Mouse (Mus musculus) heart, adult 11 months (tissue): ENCODE results near the gene Sapcd2.
"Not testable (repeated sequence)": the region's sequence is repeated elsewhere in the genome, so short reads cannot be mapped to it uniquely, and the experiment has no call there.

ENCODE experiments used
- DNase-seq: peaks from one replicate; pipeline ENCODE4 v3.0.0; 2022

The Sapcd2 gene

GRCm38 (mm10) chr2:25373431-25373830 lies 1.3 kb downstream of the Sapcd2 start:
- no peak for DNase-seq

- peak; percentile 93 for DNase-seq
Measured at GRCm38 (mm10) chr2:25376589-25376988, 4.5 kb downstream of the Sapcd2 start.

- DNase-seq, result no peak
Measured at GRCm38 (mm10) chr2:25384492-25384891, 12.4 kb downstream of the Sapcd2 start.

GRCm38 (mm10) chr2:25391266-25391665 lies 19.1 kb downstream of the Sapcd2 start:
- DNase-seq, result peak; percentile 93

- peak; percentile 98 for DNase-seq
Measured at GRCm38 (mm10) chr2:25394281-25395221, 22.4 kb downstream of the Sapcd2 start.

GRCm38 (mm10) chr2:25395721-25396596 lies 23.8 kb downstream of the Sapcd2 start, which contains the start of gene Entpd2:
Entpd2 (plus strand) TSS chr2:25395874.
- DNase-seq, result peak; percentile 97

- peak; percentile 94 for DNase-seq
Measured at GRCm38 (mm10) chr2:25396597-25396983, 24.5 kb downstream of the Sapcd2 start.

GRCm38 (mm10) chr2:25397010-25397409 lies 24.9 kb downstream of the Sapcd2 start:
- peak; percentile 90 for DNase-seq

- DNase-seq, result peak; percentile 90
Measured at GRCm38 (mm10) chr2:25398065-25398464, 25.9 kb downstream of the Sapcd2 start.

- peak; percentile 85 for DNase-seq
Measured at GRCm38 (mm10) chr2:25399051-25399450, 26.9 kb downstream of the Sapcd2 start, which contains the start of gene Npdc1. Npdc1 (plus strand) TSS chr2:25399351.

- DNase-seq, result peak; percentile 98
Measured at GRCm38 (mm10) chr2:25400291-25400690, 28.2 kb downstream of the Sapcd2 start.

GRCm38 (mm10) chr2:25400764-25401163 lies 28.6 kb downstream of the Sapcd2 start:
- DNase-seq, result peak; percentile 96

GRCm38 (mm10) chr2:25402377-25402971 lies 30.4 kb downstream of the Sapcd2 start:
- DNase-seq, result peak; percentile 95

- DNase-seq, result peak; percentile 99
Measured at GRCm38 (mm10) chr2:25402972-25403601, 31.0 kb downstream of the Sapcd2 start.

- no peak for DNase-seq
Measured at GRCm38 (mm10) chr2:25403994-25404393, 31.9 kb downstream of the Sapcd2 start.

- DNase-seq, result peak; percentile 86
Measured at GRCm38 (mm10) chr2:25408908-25409307, 36.8 kb downstream of the Sapcd2 start.

GRCm38 (mm10) chr2:25413436-25413835 lies 41.3 kb downstream of the Sapcd2 start:
- DNase-seq, result not testable (repeated sequence)

GRCm38 (mm10) chr2:25417426-25417825 lies 45.3 kb downstream of the Sapcd2 start:
- DNase-seq, result no peak

- no peak for DNase-seq
Measured at GRCm38 (mm10) chr2:25421896-25422295, 49.8 kb downstream of the Sapcd2 start.

- peak; percentile 95 for DNase-seq
Measured at GRCm38 (mm10) chr2:25422587-25423410, 50.7 kb downstream of the Sapcd2 start, which contains the start of gene Fut7. Fut7 (plus strand) TSS chr2:25423267.

GRCm38 (mm10) chr2:25423626-25424025 lies 51.5 kb downstream of the Sapcd2 start:
- DNase-seq, result no peak
